Mouse (Mus musculus) small intestine, adult 2 months (tissue): ENCODE measurements at regions not wholly inside any gene's neighbourhood (a gene's known extent, or its start where the extent isn't known, plus 50 kb on each side); places are given as distances from the start of the nearest gene placed in this dataset.

Experiments used
- CTCF ChIP-seq: fragments of 200-500 bp; IDR thresholded peaks from 2 replicates; pipeline ENCODE4 v1.5.1; 2012; ENCODE audit warnings: low read depth, mild to moderate bottlenecking, control low read depth, inconsistent platforms, low read length, moderate library complexity, mixed read lengths; ENCODE audit not compliant: insufficient replicate concordance, insufficient read length; ENCODE audit errors: extremely low read depth
- POLR2A ChIP-seq: fragments of 200-500 bp; IDR thresholded peaks from 2 replicates; pipeline ENCODE4 v1.6.1; 2012; ENCODE audit warnings: low read depth, mild to moderate bottlenecking, control low read depth, inconsistent platforms, low read length, moderate library complexity

GRCm38 (mm10) chr19:28111263-28112180 lies 100.6 kb upstream of the Rfx3 start:
- TF ChIP-seq POLR2A (no peak), CTCF (no peak)
